Mouse (Mus musculus) CH12.LX (cell line): Measurements from ENCODE around the gene Slc44a5. TPM values are rescaled to one million over a fixed set of nuclear protein-coding genes. Genes with fewer than 3 reads are reported as not detected.

ENCODE experiments used
- DNase-seq: peaks from one replicate; pipeline ENCODE4 v3.0.0-alpha.2; 2013; ENCODE audit errors: extremely low read depth
- H3K27ac ChIP-seq: 2 replicates; pipeline ENCODE4 v1.5.1; 2012; ENCODE audit warnings: low read depth, mild to moderate bottlenecking, control low read depth, moderate library complexity; ENCODE audit not compliant: insufficient read depth
- H3K27me3 ChIP-seq: replicated peaks from 2 replicates; pipeline ENCODE3; 2012; ENCODE audit warnings: inconsistent platforms
- H3K36me3 ChIP-seq, 2 experiments: replicated peaks in 1 of 2; 2 replicates each; pipeline versions ENCODE3 to v1.6.1; 2012; ENCODE audit warnings: inconsistent platforms in 1 of 2, low read length in 1 of 2, mild to moderate bottlenecking in 1 of 2, mixed read lengths in 1 of 2, moderate library complexity in 1 of 2; ENCODE audit not compliant: control insufficient read depth in 1 of 2, insufficient read depth in 1 of 2
- H3K4me1 ChIP-seq, 2 experiments: 2 replicates each; pipeline ENCODE4 v1.6.1; 2012; ENCODE audit warnings: inconsistent platforms in 1 of 2, moderate library complexity in 1 of 2; ENCODE audit not compliant: insufficient read depth in 2 of 2, control insufficient read depth in 1 of 2
- H3K4me2 ChIP-seq: 2 replicates; pipeline ENCODE4 v1.6.1; 2012; ENCODE audit warnings: low read depth, mild to moderate bottlenecking, control low read depth; ENCODE audit not compliant: poor library complexity, insufficient read depth, severe bottlenecking
- H3K4me3 ChIP-seq, 3 experiments: fragments of 150-350 bp in 1 of 3; sonication (generic) in 1 of 3; replicated peaks in 1 of 3; 2 replicates each; pipeline versions ENCODE3 to v1.5.1; 2011 to 2012; ENCODE audit warnings: low read depth in 2 of 3, low read length in 2 of 3, mild to moderate bottlenecking in 2 of 3, moderate library complexity in 2 of 3, control low read depth in 1 of 3, improper control_type of control experiment in 1 of 3, inconsistent platforms in 1 of 3, mixed read lengths in 1 of 3; ENCODE audit not compliant: poor library complexity in 1 of 3
- H3K79me2 ChIP-seq: replicated peaks from 2 replicates; pipeline ENCODE4 v1.6.1; 2012; ENCODE audit warnings: mild to moderate bottlenecking, moderate library complexity; ENCODE audit not compliant: control insufficient read depth, poor library complexity, insufficient read depth, severe bottlenecking; ENCODE audit errors: extremely low read depth
- H3K9ac ChIP-seq: 2 replicates; pipeline ENCODE4 v1.6.1; 2012; ENCODE audit warnings: low read depth, mild to moderate bottlenecking, control low read depth, moderate library complexity; ENCODE audit not compliant: insufficient read depth
- H3K9me3 ChIP-seq: replicated peaks from 2 replicates; pipeline ENCODE3; 2012; ENCODE audit warnings: low read length, inconsistent platforms, mixed read lengths
- CHD2 ChIP-seq: IDR thresholded peaks from 2 replicates; pipeline ENCODE4 v1.6.1; 2011; ENCODE audit warnings: low read length, improper control_type of control experiment
- CTCF ChIP-seq, 2 experiments: IDR thresholded peaks in 1 of 2; conservative IDR thresholded peaks in 1 of 2; 2 replicates each; pipeline ENCODE4 v1.5.1; 2011 to 2012; ENCODE audit warnings: low read depth in 2 of 2, low read length in 2 of 2, improper control_type of control experiment in 1 of 2, inconsistent platforms in 1 of 2, mild to moderate bottlenecking in 1 of 2, moderate library complexity in 1 of 2
- ELF1 ChIP-seq: IDR thresholded peaks from 2 replicates; pipeline ENCODE4 v1.6.1; 2014; ENCODE audit warnings: low read depth, mild to moderate bottlenecking, inconsistent platforms, low read length, improper control_type of control experiment
- GABPA ChIP-seq: IDR thresholded peaks from 2 replicates; pipeline ENCODE4 v1.6.1; 2012; ENCODE audit warnings: low read depth, low read length, improper control_type of control experiment, inconsistent platforms; ENCODE audit not compliant: insufficient replicate concordance
- JUND ChIP-seq: conservative IDR thresholded peaks from 2 replicates; pipeline ENCODE4 v1.6.1; 2011; ENCODE audit warnings: low read depth, low read length, improper control_type of control experiment
- KAT2A ChIP-seq: IDR thresholded peaks from 2 replicates; pipeline ENCODE4 v1.6.1; 2012; ENCODE audit warnings: low read length, improper control_type of control experiment, inconsistent platforms; ENCODE audit not compliant: insufficient replicate concordance
- MAX ChIP-seq: IDR thresholded peaks from 2 replicates; pipeline ENCODE4 v1.6.1; 2011; ENCODE audit warnings: low read length, improper control_type of control experiment
- MAZ ChIP-seq: IDR thresholded peaks from 2 replicates; pipeline ENCODE4 v1.6.1; 2012; ENCODE audit warnings: low read depth, mild to moderate bottlenecking, inconsistent platforms, low read length, improper control_type of control experiment, moderate library complexity
- MEF2A ChIP-seq: IDR thresholded peaks from 2 replicates; pipeline ENCODE4 v1.6.1; 2014; ENCODE audit warnings: low read depth, mild to moderate bottlenecking, inconsistent platforms, low read length, improper control_type of control experiment, borderline replicate concordance
- MXI1 ChIP-seq: IDR thresholded peaks from 2 replicates; pipeline ENCODE4 v1.6.1; 2011; ENCODE audit warnings: mild to moderate bottlenecking, low read depth, low read length, improper control_type of control experiment
- MYC ChIP-seq: IDR thresholded peaks from 2 replicates; pipeline ENCODE4 v1.6.1; 2011; ENCODE audit warnings: low read depth, mild to moderate bottlenecking, improper control_type of control experiment, low read length
- NELFE ChIP-seq: IDR thresholded peaks from 2 replicates; pipeline ENCODE4 v1.6.1; 2011; ENCODE audit warnings: low read depth, low read length, improper control_type of control experiment
- POLR2AphosphoS2 ChIP-seq: IDR thresholded peaks from 2 replicates; pipeline ENCODE4 v1.6.1; 2011; ENCODE audit warnings: low read depth, low read length, improper control_type of control experiment
- RAD21 ChIP-seq: IDR thresholded peaks from 2 replicates; pipeline ENCODE4 v1.6.1; 2011; ENCODE audit warnings: low read depth, mild to moderate bottlenecking, low read length, improper control_type of control experiment, moderate library complexity
- SIN3A ChIP-seq: IDR thresholded peaks from 2 replicates; pipeline ENCODE4 v1.6.1; 2012; ENCODE audit warnings: low read length, improper control_type of control experiment, inconsistent platforms
- SMC3 ChIP-seq: IDR thresholded peaks from 2 replicates; pipeline ENCODE4 v1.6.1; 2011; ENCODE audit warnings: low read depth, low read length, improper control_type of control experiment
- USF2 ChIP-seq: conservative IDR thresholded peaks from 2 replicates; pipeline ENCODE4 v1.6.1; 2011; ENCODE audit warnings: low read depth, low read length, improper control_type of control experiment
- ZC3H11A ChIP-seq: IDR thresholded peaks from 2 replicates; pipeline ENCODE4 v1.6.1; 2012; ENCODE audit warnings: low read depth, mild to moderate bottlenecking, inconsistent platforms, low read length, improper control_type of control experiment
- ZMIZ1 ChIP-seq: IDR thresholded peaks from 2 replicates; pipeline ENCODE4 v1.6.1; 2012; ENCODE audit warnings: low read depth, mild to moderate bottlenecking, inconsistent platforms, low read length, improper control_type of control experiment
- dilution Hi-C: fragments of 300-500 bp; cut with MboI; formaldehyde crosslinking; loops from 2 replicates; pipeline ENCODE4 v1.14.3; 2020; ENCODE audit warnings: low sequenced_read_pairs; ENCODE audit not compliant: extremely low pct_unique_long_range_greater_than_20kb, extremely low pct_ligation_motif_present
- in situ Hi-C: fragments of 300-500 bp; cut with MboI; formaldehyde crosslinking; loops from 3 replicates; pipeline ENCODE4 v1.14.3; 2019; ENCODE audit warnings: low sequenced_read_pairs, low pct_ligation_motif_present, low pct_unique_long_range_greater_than_20kb, mixed read lengths
- polyA plus RNA-seq: library from polyadenylated mRNA; unstranded; fragments of >175 nt; gene quantifications from 2 replicates; pipeline ENCODE4 v1.2.1, GENCODE M21; 2012; ENCODE audit warnings: low read depth; ENCODE audit not compliant: insufficient read length
- total RNA-seq, 2 experiments: library from RNA; depleted of rRNA; stranded (reverse); fragments of 300-350 nt in 1 of 2; fragments of >200 nt in 1 of 2; gene quantifications; 2 replicates each; pipeline ENCODE4 v1.2.3; 2012 to 2014

The Slc44a5 gene
- total and polyA plus RNA-seq, 3 experiments, result not detected

GRCm38 (mm10) chr3:153960884-153961283 lies 12.4 kb upstream of the Slc44a5 start:
- DNase-seq, result no peak
- no peaks in the 10 kb centered on the region for H3K27me3 ChIP-seq
- H3K27ac ChIP-seq, result no peak overlapping the region
- H3K4me3 ChIP-seq, result no peak overlapping the region
- no peaks in the 10 kb centered on the region for H3K79me2 ChIP-seq
- peaks cover 16% of the 10 kb centered on the region for H3K9me3 ChIP-seq
- no peak for TF ChIP-seq JUND
- TF ChIP-seq MAZ, result no peak
- TF ChIP-seq NELFE, result no peak
- no peak for TF ChIP-seq ZMIZ1
- no peak for TF ChIP-seq KAT2A
- no peak for TF ChIP-seq ZC3H11A
- TF ChIP-seq USF2, result no peak
- no peak for TF ChIP-seq MEF2A
- no peak for TF ChIP-seq ELF1
- no peak for TF ChIP-seq POLR2AphosphoS2
- no peak for TF ChIP-seq CHD2
- TF ChIP-seq GABPA, result no peak
- TF ChIP-seq SIN3A, result no peak
- TF ChIP-seq RAD21, result no peak
- dilution Hi-C loops (no loop called here), in situ Hi-C loops (loop anchor here (5.0 to 10.0 kb wide), 2 partner anchors 266 to 614 kb away; no protein-coding TSS in a partner anchor)
- H3K4me2 ChIP-seq, result no peak overlapping the region
- H3K9ac ChIP-seq, result no peak overlapping the region
- H3K36me3 ChIP-seq, result no peaks in the 10 kb centered on the region
- H3K4me1 ChIP-seq, result peaks cover 8 to 58% of the 10 kb centered on the region in 2 experiments

DNA sequence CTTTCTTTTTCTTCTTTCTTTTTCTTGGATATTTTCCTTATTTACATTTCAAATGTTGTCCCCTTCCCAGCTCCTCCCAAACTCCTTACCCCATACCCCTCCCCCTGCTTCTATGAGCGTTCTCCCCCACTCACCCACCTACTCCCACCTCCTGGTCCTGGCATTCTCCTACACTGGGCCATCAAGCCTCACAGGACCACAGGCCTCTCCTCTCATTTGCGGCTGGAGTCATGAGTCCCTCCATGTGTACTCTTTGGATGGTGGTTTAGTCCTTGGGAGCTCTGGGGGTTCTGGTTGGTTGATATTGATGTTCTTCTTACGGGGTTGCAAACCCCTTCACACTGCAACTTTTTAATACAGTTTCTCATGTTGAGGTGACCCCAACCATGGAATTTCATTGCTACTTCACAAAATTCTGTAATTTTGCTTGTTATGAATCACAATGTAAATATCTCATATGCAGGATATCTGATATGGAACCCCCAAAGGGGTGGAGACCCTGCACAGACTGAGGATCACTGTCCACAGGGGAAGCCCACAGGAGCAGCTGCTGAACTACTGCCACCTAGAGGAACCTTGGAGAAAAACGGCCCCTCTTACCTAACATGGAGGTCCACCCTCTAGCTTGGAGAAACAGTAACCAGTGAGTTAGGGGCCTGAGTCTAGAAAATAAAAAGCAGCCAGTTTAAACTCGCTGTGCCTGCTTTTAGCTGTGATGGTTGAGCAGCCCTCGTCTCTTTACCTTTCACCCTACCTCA lies 11.4 kb upstream of the Slc44a5 start:
- Histone ChIP-seq H3K36me3 (no peaks in the 10 kb centered on the region), H3K79me2 (no peaks in the 10 kb centered on the region), H3K4me3 (no peak overlapping the region), H3K4me1 (peaks cover 8 to 51% of the 10 kb centered on the region in 2 experiments), H3K4me2 (no peak overlapping the region), H3K9me3 (peaks cover 14% of the 10 kb centered on the region), H3K27me3 (no peaks in the 10 kb centered on the region), H3K27ac (no peak overlapping the region), H3K9ac (no peak overlapping the region)
- TF ChIP-seq MAX (0 out of 2 replicates have a peak, but pooled peaks have one; percentile 16), NELFE (0 out of 2 replicates have a peak, but pooled peaks have one; percentile 29), SMC3 (peak; percentile 36; the same call in 1 of the 2 replicates), RAD21 (peak; percentile 56), MAZ (0 out of 2 replicates have a peak, but pooled peaks have one; percentile 36), MXI1 (0 out of 2 replicates have a peak, but pooled peaks have one; percentile 5), MYC (no peak), CTCF (conservative IDR thresholded peaks at IDR 0.05 in 1 of 2, IDR thresholded peaks at IDR 0.05 in 1 of 2; ENCODE audit: low read depth in 2 of 2, low read length in 2 of 2) (peak; percentile 83 to 87), GABPA (no peak)
- dilution Hi-C loops, result no loop called here
- DNase-seq, result peak; percentile 74
- in situ Hi-C loops, result loop anchor here (5.0 to 10.0 kb wide), 2 partner anchors 265 to 613 kb away; no protein-coding TSS in a partner anchor
